Mouse (Mus musculus): ENCODE results near the gene Sirt7. TPM values are rescaled to one million over a fixed set of nuclear protein-coding genes. Genes with fewer than 3 reads are reported as not detected.

Sirt7 gene
- total RNA-seq, 2 experiments from 2014 or later = 7.7 to 8.3 TPM

DNA sequence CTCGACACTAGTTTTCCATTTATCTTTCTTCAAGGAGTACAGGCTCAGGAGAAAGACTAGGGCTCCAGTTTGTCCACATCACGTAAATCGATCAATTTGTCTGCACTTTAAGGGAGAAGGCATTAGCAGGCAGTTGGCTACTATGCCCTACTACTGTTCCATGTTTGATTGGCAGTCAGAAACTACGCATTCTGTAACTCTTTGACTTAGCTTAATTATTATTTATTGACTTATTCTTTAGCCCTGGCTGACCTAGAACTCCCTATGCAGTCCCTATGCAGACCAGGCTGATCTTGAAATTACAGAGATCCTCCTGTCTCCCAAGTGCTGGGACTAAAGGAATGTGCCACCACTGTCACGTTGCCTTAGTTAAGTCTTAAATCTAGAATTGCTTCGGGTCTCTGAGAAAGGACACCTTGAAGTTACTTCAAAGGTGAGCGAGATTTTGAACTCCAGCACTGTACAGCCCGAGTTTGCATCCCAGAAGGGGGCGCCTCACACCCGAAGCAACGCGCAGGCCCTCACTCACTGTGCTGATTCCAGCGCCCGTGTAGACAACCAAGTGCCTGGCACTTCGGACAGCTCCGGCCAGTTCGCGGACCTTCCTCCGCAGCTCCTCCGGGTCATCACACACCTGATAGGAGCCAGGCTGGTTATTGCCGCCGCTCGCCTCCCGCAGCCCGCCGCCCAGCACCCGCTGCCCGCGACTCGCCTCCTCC lies 920 bp downstream of the Sirt7 start:
- no peak for DNase-seq (ENCODE audit: low spot score)
- intact Hi-C loops (cut with DNase I) = loop anchor here (2.0 kb wide), 1 partner anchor 89 kb away; the partner anchor contains the start of genes Cenpx and Lrrc45

DNA sequence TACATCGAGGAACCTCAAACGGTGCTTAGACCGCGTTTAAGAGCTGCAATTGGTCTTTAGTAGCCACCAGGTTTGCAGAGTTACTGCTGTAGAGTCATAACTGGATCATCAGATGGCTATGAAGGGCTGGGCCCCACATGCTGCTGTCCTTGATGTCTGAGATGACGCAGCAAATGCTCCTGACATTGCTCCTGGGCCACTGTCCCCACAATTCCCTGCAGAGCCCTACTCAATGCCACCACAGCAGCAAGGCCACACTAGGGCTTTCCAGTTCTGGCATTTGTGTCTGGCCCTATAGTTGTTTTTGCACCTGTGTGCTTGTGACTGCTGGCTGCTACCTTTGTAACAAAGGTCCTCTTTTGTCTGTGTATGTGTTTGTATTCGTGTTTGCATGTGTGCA lies 2.2 kb downstream of the Sirt7 start:
- DNase-seq (ENCODE audit: low spot score) = no peak
- intact Hi-C loops (cut with DNase I) = no loop called here

GRCm38 (mm10) chr11:120620195-120620594 lies 4.8 kb downstream of the Sirt7 start:
- DNase-seq (ENCODE audit: low spot score) = no peak
- intact Hi-C loops (cut with DNase I) = no loop called here

DNA sequence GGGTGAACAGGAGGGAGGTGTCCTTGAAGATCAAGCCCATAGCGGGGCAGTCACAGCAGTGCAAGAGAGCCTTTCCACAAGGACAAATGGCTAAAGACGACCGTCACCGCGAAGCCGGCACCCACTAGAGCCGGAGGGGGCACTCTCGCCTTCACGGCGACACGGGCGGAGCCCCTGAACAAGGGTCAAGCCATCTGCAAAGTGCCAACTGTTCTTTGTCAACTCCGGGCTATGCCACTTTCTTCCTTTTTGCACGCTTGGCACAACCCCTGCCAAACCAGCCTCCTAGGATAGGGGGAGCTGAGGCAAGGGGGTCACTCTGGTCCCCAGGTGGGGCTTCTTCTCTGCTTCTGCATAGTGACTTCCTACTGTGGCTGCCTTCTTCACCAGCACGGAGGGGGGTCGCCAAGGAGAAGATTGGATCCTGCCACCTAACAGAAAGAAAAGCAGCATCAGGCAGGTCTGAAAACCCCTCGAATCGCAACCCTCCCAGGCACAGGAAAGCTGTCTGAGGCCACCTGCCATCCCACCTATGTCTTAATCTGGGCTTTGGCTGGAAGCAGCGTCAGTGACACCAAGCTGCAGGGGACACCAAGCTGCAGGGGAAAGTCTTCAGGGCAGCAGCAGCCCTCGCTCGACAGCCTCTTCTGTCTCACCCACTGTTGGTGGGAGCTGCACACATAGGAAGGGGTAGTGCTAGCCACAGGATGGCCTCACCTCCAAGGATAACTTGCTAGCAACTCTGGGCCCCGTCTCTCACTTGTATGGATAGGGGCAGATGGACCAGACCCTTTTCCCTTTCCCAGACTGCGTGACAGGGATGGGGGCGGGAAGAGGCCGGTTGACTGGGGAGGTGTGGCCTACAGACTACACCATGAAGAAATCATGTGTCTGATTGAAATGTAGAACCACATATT lies 6.2 kb downstream of the Sirt7 start:
- intact Hi-C loops (cut with DNase I) = no loop called here
- no peak for DNase-seq (ENCODE audit: low spot score)

GRCm38 (mm10) chr11:120617519-120618112 lies 7.4 kb downstream of the Sirt7 start, which contains the start of gene Pcyt2:
Gene Pcyt2 (minus strand): TSS chr11:120617936.
- DNase-seq (ENCODE audit: low spot score) = peak; percentile 76
- intact Hi-C loops (cut with DNase I) = no loop called here

DNA sequence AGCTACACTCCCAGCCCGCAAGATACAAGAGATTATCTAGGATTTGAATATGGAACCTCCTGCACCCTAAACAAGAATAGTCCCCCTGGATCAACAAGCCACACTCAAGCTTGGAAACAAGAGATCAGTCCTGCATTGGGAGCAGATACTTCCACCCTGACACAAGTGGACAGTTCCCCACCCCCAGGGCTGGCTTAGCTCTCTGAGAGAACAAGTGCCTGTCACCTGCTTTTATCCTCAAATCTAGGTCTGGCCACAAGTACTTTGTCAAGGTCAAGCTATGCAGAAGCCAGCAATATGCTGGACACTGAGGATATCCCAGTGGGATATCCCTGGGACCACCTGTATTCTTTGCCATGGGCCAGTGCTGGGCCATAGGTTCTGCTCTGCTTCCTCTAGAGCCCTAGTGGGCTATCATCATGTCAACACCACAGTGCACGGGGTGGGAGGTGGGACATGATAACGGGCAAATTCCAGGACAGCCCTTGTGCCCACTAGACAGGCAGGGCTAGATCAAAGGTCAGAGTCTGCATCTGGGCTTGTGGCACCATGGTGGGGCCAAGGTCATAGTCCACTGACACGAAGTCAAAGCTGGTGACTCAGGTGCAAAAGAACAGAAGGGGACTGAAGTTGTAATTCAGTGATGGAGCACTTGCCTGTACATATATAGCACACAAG lies 8.3 kb downstream of the Sirt7 start:
- no peak for DNase-seq (ENCODE audit: low spot score)
- intact Hi-C loops (cut with DNase I) = no loop called here

- DNase-seq (ENCODE audit: low spot score) = no peak
- intact Hi-C loops (cut with DNase I) = no loop called here
These were observed 9.3 kb downstream of the Sirt7 start for GRCm38 (mm10) chr11:120615606-120616203.

GRCm38 (mm10) chr11:120615167-120615566 lies 9.9 kb downstream of the Sirt7 start:
- intact Hi-C loops (cut with DNase I) = no loop called here

GRCm38 (mm10) chr11:120613976-120614375 lies 11.1 kb downstream of the Sirt7 start:
- intact Hi-C loops (cut with DNase I) = loop anchor here (2.0 kb wide), 3 partner anchors 35 to 125 kb away; no protein-coding TSS in a partner anchor
- no peak for DNase-seq (ENCODE audit: low spot score)

More at GRCm38 (mm10) chr11:120615167-120615566, 9.9 kb downstream of the Sirt7 start:
- no peak for DNase-seq (ENCODE audit: low spot score)

- intact Hi-C loops (cut with DNase I) = loop anchor here (2.0 kb wide), 3 partner anchors 35 to 125 kb away; no protein-coding TSS in a partner anchor
These were observed 11.5 kb downstream of the Sirt7 start for GRCm38 (mm10) chr11:120613481-120613972.

DNA sequence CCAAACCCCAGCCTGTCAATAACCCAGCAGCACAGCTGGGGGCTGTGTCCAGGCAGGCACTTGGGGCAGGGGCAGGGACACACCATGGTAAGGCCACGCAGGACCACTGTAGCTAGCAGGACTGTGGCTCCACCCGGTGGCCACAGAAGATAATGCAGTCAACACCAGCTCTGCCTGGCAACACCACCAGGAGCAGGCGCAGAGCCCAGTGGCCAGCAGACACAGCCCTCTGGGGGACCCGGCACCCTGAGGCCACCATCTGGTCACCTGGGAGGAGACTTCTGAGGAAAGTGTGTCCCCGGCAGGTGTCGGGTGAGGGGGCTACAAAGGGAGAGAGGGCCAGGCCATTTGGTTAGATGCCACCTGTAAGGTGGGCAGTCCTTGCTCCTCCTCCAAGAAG lies 12.3 kb downstream of the Sirt7 start:
- DNase-seq (ENCODE audit: low spot score) = peak; percentile 48
- intact Hi-C loops (cut with DNase I) = loop anchor here (2.0 kb wide), 3 partner anchors 34 to 124 kb away; no protein-coding TSS in a partner anchor

More at GRCm38 (mm10) chr11:120613481-120613972, 11.5 kb downstream of the Sirt7 start:
- no peak for DNase-seq (ENCODE audit: low spot score)

GRCm38 (mm10) chr11:120610477-120611046 lies 14.5 kb downstream of the Sirt7 start:
- intact Hi-C loops (cut with DNase I) = no loop called here
- no peak for DNase-seq (ENCODE audit: low spot score)

GRCm38 (mm10) chr11:120609250-120609649 lies 15.8 kb downstream of the Sirt7 start:
- intact Hi-C loops (cut with DNase I) = no loop called here
- DNase-seq (ENCODE audit: low spot score) = no peak

- DNase-seq (ENCODE audit: low spot score) = no peak
- intact Hi-C loops (cut with DNase I) = no loop called here
These were observed 16.6 kb downstream of the Sirt7 start, which contains the start of gene Npb for GRCm38 (mm10) chr11:120608241-120609034. Gene Npb (plus strand): TSS chr11:120608477.

DNA sequence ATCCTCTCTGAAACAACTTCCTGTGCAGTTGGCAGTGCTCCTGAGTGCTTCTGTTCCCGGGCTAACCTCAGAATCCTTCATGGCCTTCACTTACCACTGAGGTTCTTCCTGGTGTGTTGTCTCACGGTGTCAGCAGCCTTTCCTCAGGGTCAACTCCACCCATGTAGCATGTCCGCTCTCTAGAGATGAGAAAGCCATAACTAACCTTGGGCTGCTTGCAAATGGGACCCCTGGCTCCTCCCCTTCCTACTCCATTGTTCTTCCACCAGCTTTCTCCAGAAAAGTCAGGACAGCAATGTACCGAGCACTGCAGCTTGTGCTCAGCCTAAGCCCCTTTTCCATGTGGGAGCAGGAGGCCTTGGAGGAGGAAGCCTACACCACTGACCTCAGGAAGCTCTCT lies 18.3 kb downstream of the Sirt7 start:
- DNase-seq (ENCODE audit: low spot score) = no peak
- intact Hi-C loops (cut with DNase I) = no loop called here

- intact Hi-C loops (cut with DNase I) = no loop called here
- no peak for DNase-seq (ENCODE audit: low spot score)
These were observed 19.4 kb downstream of the Sirt7 start for GRCm38 (mm10) chr11:120605667-120606066.

GRCm38 (mm10) chr11:120603545-120603944 lies 21.5 kb downstream of the Sirt7 start:
- intact Hi-C loops (cut with DNase I) = no loop called here
- no peak for DNase-seq (ENCODE audit: low spot score)

DNA sequence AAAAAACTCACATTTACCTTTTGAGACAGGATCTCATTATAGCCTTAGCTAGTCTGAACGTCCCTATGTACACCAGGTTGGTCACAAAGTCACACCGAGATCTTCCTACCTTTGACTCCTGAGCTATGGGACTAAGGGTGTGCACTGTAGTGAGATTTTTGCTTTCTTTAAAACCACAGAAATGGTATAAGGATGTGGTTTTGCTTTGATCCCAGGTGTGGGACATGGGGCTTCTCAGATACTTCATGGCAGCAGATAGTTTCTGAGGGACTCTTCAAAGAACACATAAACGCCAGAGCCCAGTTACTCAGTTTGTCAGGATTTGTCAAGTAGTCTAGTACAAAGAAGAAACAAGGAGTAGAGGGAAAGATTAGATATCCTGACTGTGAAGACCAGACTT lies 24.3 kb downstream of the Sirt7 start:
- DNase-seq (ENCODE audit: low spot score) = no peak
- intact Hi-C loops (cut with DNase I) = no loop called here

Data from heart, postnatal 25 days (tissue).